Mouse (Mus musculus) splenic B cell, adult 2 months (primary cell): ENCODE data around the gene Rcan3.
A peak's percentile ranks its signal among the peaks of the same experiment; 100 is the strongest.

Source experiments
- DNase-seq: peaks from one replicate; pipeline ENCODE4 v3.0.0-alpha.2; 2011; ENCODE audit warnings: low read depth, low spot score
- H3K27me3 ChIP-seq: 2 replicates; pipeline ENCODE4 v1.6.1; 2012; ENCODE audit warnings: mild to moderate bottlenecking, low read length, moderate library complexity, mixed read lengths; ENCODE audit not compliant: control insufficient read depth, poor library complexity, insufficient read depth, severe bottlenecking
- H3K36me3 ChIP-seq: 2 replicates; pipeline ENCODE4 v1.6.1; 2012; ENCODE audit warnings: mild to moderate bottlenecking, low read length, moderate library complexity, mixed read lengths; ENCODE audit not compliant: control insufficient read depth, poor library complexity, insufficient read depth, severe bottlenecking

The Rcan3 gene

GRCm38 (mm10) chr4:135429990-135430760 is 3.5 kb downstream of the Rcan3 start:
- DNase-seq = no peak
- H3K27me3 ChIP-seq = no peaks in the 10 kb centered on the region
- H3K36me3 ChIP-seq = no peaks in the 10 kb centered on the region

GRCm38 (mm10) chr4:135429383-135429782 is 4.3 kb downstream of the Rcan3 start:
- Histone ChIP-seq H3K36me3 (no peaks in the 10 kb centered on the region), H3K27me3 (no peaks in the 10 kb centered on the region)
- DNase-seq = no peak

- DNase-seq = no peak
- Histone ChIP-seq H3K27me3 (no peaks in the 10 kb centered on the region), H3K36me3 (no peaks in the 10 kb centered on the region)
These were observed 7.1 kb downstream of the Rcan3 start for GRCm38 (mm10) chr4:135426587-135426986.

DNA sequence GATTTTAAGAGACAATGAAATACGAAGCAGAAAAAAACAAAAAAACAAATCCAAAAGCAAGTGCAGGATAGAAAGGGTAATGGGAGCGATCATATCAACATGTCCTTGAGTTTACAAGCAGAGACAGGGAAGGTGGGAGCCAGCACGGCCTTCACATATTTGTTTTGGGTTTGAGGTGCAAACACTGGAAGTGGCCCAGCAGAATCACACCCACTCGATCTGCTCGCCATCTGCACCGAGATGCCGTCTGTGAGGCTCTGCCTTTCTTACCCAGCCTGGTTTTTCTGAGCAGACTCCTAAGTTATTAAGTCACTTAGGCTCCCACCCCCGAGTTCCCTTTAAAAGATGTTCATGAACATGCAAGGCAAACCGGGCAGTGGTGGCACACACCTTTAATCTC is 8.0 kb downstream of the Rcan3 start:
- DNase-seq = no peak
- no peaks in the 10 kb centered on the region for H3K36me3 ChIP-seq
- no peaks in the 10 kb centered on the region for H3K27me3 ChIP-seq

- DNase-seq = no peak
- Histone ChIP-seq H3K27me3 (no peaks in the 10 kb centered on the region), H3K36me3 (no peaks in the 10 kb centered on the region; the same call in 1 of the 2 replicates)
These were observed 12.7 kb downstream of the Rcan3 start for GRCm38 (mm10) chr4:135420961-135421360.

DNA sequence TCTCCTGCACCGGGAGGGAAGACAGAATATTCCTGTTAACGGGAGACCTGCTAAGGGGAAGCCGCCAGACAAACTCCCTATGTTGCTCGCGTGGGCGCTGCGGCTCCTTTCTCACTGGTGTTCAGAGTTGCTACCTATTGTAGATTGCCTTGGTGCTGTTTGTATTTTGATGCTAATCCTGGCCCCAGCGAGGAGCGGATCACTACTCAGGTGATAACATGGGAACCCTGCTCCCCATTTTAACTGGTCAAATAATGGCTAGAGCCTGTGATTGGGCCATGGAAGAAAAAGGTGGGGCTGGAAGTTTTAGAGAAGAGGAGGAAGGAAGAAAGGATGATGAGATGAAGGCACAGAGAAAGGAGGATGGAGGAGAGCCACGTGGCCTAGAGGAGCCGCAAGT is 13.2 kb downstream of the Rcan3 start:
- Histone ChIP-seq H3K36me3 (no peaks in the 10 kb centered on the region; the same call in 1 of the 2 replicates), H3K27me3 (no peaks in the 10 kb centered on the region)
- no peak for DNase-seq

- H3K36me3 ChIP-seq = no peaks in the 10 kb centered on the region; the same call in 1 of the 2 replicates
- no peaks in the 10 kb centered on the region for H3K27me3 ChIP-seq
- no peak for DNase-seq
These were observed 13.7 kb downstream of the Rcan3 start for GRCm38 (mm10) chr4:135419996-135420395.

- peak; percentile 47 for DNase-seq
- H3K36me3 ChIP-seq = no peaks in the 10 kb centered on the region; the same call in 1 of the 2 replicates
- H3K27me3 ChIP-seq = no peaks in the 10 kb centered on the region
These were observed 17.3 kb downstream of the Rcan3 start for GRCm38 (mm10) chr4:135416367-135416766.

DNA sequence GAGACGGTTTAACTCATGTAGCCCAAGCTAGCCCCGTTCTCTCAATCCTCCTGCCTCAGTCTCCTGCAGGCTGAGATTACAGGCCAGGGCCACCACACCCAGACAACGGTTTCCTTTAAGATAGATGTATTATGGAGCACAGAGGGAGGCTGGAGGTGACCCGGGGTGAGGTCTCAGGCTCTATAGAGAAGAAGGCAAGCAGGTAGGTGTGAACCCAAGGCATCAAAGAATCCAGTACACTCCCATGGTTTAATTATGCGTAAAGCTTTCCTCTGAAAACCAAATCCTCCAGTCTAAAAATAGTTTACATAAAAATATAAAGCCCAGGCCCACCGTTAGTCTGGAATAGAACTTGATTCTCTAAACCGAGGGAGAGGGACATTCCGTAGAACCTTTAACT is 20.2 kb downstream of the Rcan3 start:
- no peak for DNase-seq
- Histone ChIP-seq H3K27me3 (no peaks in the 10 kb centered on the region), H3K36me3 (no peaks in the 10 kb centered on the region)

- Histone ChIP-seq H3K27me3 (no peaks in the 10 kb centered on the region), H3K36me3 (no peaks in the 10 kb centered on the region)
- peak; percentile 86 for DNase-seq
These were observed 22.0 kb downstream of the Rcan3 start for GRCm38 (mm10) chr4:135411633-135412032.

DNA sequence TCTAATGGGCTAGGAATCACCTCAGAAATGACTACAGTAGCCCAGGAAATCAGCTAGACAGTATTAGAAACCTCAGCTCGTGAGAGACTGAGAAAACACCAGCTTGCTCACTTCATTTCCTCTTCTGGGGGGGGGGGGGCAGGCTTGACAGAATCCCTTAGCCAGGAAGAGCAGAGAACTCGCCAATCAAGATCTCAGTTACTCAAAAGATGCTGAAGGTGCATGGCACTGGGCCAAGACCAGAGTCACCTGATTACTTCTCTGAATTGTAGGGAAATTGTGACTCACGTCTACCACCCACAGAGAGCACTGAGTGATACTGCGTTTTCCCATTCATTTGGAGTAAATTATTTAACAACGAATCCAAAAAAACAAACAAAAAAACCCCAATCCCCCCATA is 27.5 kb downstream of the Rcan3 start:
- no peaks in the 10 kb centered on the region for H3K36me3 ChIP-seq
- peak; percentile 63 for DNase-seq
- H3K27me3 ChIP-seq = no peaks in the 10 kb centered on the region

DNA sequence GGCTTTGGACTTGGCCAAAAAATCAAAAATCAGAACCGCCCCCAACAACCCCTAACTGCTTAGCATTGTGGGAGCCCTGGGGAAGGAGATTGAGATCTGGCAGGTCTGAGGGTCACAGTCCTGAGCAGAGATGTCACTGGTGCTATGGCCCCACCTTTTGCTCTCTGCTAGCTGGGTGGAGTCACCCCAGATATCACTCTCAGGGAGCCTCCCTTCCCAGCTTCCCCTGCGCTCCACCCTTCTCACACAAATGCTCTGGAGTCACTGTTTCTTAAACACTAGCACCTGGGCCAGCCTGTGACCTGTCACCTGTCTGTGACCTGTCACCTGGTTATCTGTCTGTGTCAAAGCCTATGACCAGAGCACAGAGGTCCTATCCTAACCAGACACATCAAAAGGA is 28.7 kb downstream of the Rcan3 start:
- no peaks in the 10 kb centered on the region for H3K27me3 ChIP-seq
- H3K36me3 ChIP-seq = no peaks in the 10 kb centered on the region
- no peak for DNase-seq

GRCm38 (mm10) chr4:135404048-135404447 is 29.6 kb downstream of the Rcan3 start:
- Histone ChIP-seq H3K36me3 (no peaks in the 10 kb centered on the region), H3K27me3 (no peaks in the 10 kb centered on the region)
- DNase-seq = no peak

GRCm38 (mm10) chr4:135401881-135402280 is 31.8 kb downstream of the Rcan3 start:
- no peak for DNase-seq
- Histone ChIP-seq H3K27me3 (no peaks in the 10 kb centered on the region), H3K36me3 (no peaks in the 10 kb centered on the region)

- H3K27me3 ChIP-seq = peaks cover 2% of the 10 kb centered on the region; the same call in 1 of the 2 replicates
- DNase-seq = no peak
These were observed 35.7 kb downstream of the Rcan3 start, which contains the start of gene Ncmap for GRCm38 (mm10) chr4:135397991-135398390. Ncmap (minus strand) TSS chr4:135398227.

DNA sequence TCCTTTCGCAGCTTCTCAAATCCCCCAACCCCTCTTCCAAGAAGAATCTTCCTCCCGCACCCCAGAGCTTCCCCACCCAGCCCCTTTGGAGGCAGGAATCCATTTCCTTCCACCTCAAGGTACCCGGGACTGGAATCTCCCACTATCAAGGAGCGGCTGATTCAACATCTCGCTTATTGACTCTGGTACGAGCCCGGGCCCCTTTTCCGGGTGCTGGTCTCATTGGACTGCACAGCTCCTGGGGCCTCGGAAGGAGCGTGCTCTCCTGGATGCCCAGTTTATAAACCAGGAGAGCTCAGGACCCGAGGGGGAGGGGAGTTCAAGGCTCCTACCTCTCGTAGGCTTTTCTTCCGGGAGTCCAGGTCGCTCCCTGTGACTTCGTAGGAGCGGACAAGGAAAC is 36.1 kb downstream of the Rcan3 start:
- no peak for DNase-seq

More at GRCm38 (mm10) chr4:135397991-135398390, 35.7 kb downstream of the Rcan3 start, which contains the start of gene Ncmap:
- no peaks in the 10 kb centered on the region for H3K36me3 ChIP-seq

More for the DNA sequence above, 36.1 kb downstream of the Rcan3 start:
- peaks cover 2% of the 10 kb centered on the region; the same call in 1 of the 2 replicates for H3K27me3 ChIP-seq
- H3K36me3 ChIP-seq = no peaks in the 10 kb centered on the region
